Mouse (Mus musculus): ENCODE measurements at regions not wholly inside any gene's neighbourhood (a gene's known extent, or its start where the extent isn't known, plus 50 kb on each side); places are given as distances from the start of the nearest gene placed in this dataset.

DNA sequence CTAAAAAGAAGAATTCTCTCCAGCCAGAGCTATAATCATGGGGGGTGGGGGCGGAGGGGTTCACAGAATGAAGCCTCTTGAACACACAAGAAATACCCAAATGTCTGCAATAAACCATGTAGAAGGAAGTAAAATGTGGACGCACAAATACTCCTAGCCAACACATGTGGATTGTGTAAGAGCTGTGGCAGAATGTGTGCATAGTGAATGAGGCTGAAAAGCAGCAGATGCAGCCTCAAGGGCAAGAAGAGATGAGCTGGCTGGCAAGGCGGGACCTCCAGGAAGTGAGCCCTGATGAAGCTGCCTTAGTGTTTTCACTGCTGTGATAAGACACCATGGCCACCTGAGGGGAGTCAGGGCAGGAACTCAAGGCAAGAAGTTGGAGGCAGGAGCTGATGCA is 53.3 kb upstream of the Arhgap28 start:
- DNase-seq (ENCODE audit: low spot score in 2 of 2), result no peak

- DNase-seq (ENCODE audit: low spot score in 2 of 2), result no peak
Measured at GRCm38 (mm10) chr17:68060455-68060854, 56.5 kb upstream of the Arhgap28 start.

- DNase-seq (ENCODE audit: low spot score in 2 of 2), result no peak
Measured at GRCm38 (mm10) chr17:68065751-68066150, 61.8 kb upstream of the Arhgap28 start.

DNA sequence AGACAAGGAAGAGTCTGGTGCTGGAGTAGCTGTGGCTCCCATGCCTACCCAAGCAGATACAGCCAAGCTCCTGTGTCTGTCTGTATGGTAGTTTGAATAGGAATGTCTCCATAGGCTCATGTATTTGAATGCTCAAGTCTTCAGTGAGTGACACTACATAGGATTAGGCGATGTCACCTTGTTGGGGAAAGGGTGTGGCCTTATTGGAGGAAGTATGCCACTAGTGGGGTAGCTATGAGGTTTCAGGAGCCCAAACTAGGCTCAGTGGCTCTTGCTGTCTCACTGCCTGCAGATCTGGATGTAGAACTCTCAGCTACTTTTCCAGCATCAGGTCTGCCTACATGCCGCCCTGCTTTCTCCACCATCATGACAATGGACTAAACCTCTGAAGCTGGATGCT is 62.3 kb upstream of the Arhgap28 start:
- DNase-seq (ENCODE audit: low spot score in 2 of 2), result no peak

GRCm38 (mm10) chr17:68069008-68069407 is 65.1 kb upstream of the Arhgap28 start:
- no peak for DNase-seq (ENCODE audit: low spot score in 2 of 2)

DNA sequence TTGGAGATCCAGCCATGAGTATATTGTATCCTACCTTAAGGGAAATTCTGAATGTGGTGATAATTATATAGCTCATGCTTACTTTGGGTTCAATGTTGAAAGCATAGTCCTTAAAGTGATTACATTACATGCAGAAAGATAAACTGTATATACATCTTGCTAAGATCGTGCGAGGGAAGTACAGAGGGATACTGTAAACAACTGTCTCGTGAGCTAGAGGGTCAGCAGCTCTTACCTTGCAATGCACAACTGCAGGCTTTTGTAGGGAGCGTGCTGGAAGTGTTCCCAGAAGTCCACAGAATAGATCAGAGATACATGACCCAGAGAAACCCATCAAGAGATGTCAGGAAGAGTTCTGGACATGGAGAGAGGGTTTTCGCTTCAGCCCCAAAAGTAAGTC is 65.6 kb upstream of the Arhgap28 start:
- no peak for DNase-seq (ENCODE audit: low spot score in 2 of 2)

GRCm38 (mm10) chr17:68071472-68071871 is 67.6 kb upstream of the Arhgap28 start:
- DNase-seq (ENCODE audit: low spot score in 2 of 2), result no peak

DNA sequence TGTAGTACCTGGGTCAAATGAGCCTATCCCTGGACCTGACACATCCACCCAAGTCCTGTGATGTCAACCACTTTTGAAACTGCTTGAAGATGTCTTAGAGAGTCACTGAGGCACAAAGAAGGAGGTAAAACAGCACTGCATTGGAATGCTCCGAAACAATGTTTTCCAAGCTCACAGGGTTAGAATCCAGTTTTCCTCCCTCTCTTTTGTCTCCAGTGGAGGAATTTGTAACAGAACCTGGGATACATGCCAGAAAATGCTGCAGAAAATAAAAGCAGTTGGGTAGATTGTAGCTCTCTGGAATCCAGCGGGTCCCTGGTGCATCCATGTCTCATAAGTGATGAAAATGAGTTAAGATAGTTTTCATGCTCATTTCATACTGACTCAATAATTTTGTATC is 71.8 kb upstream of the Arhgap28 start:
- DNase-seq (ENCODE audit: low spot score in 2 of 2), result no peak

GRCm38 (mm10) chr17:68078709-68079108 is 74.8 kb upstream of the Arhgap28 start:
- no peak for DNase-seq (ENCODE audit: low spot score in 2 of 2)

DNA sequence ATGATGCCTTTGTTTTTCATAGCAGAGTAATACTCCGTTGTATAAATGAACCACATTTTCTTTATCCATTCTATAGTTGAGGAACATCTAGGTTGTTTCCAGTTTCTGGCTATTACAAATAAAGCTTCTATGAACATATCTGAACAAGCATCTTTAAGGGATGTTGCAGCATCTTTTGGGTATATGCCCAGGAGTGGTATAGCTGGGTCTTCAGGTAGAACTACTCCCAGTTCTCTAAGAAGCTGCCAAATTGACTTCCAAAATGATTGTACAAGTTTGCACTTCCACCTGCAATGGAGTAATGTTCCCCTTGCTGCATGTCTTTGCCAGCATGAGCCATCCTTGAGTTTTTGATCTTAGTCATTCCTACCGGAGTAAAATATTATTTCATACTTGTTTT is 80.5 kb upstream of the Arhgap28 start:
- DNase-seq (ENCODE audit: low spot score in 2 of 2), result no peak

- DNase-seq (ENCODE audit: low spot score in 2 of 2), result no peak
Measured at GRCm38 (mm10) chr17:68087149-68087548, 83.2 kb upstream of the Arhgap28 start.

DNA sequence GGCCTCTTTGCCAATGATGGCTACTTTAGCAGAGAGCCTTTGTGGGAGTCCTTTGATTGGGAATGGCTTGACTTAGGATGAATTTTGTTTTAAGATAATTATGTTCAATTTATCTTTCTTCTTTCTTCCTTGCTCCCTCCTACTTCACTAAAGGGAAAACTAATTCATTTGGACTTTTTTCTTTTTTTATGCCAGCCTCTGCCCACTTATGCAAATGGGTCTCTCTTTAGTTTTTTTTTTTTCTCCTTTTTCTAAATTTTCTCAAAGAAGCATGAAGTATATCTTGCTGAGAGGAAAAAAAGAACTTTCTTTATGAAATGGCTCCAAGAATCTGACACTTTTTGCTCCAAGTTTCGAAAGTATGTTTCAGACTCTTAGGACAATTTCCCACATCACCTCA is 85.3 kb upstream of the Arhgap28 start:
- no peak for DNase-seq (ENCODE audit: low spot score in 2 of 2)

DNA sequence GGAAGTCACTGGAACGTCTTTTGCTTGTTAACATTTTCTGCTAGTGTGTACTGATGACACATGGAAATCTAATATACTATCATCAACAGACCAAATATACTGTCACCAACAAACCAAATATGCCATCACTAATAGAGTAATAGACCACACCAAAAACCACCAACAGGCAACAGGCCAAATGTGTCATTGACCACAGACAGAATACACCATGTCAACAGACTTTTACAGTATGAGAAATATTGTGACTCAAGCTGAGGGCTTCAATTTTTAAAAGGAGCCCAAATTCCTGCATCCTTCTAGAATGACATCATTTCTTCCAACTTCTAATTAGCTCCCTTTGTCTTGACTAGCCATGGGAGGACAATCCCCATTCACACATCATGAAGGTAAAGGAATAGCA is 85.9 kb upstream of the Arhgap28 start:
- no peak for DNase-seq (ENCODE audit: low spot score in 2 of 2)

GRCm38 (mm10) chr17:68096982-68097381 is 93.1 kb upstream of the Arhgap28 start:
- DNase-seq (ENCODE audit: low spot score in 2 of 2), result no peak

- no peak for DNase-seq (ENCODE audit: low spot score in 2 of 2)
Measured at GRCm38 (mm10) chr17:68097436-68097835, 93.5 kb upstream of the Arhgap28 start.

GRCm38 (mm10) chr17:68100093-68100492 is 96.2 kb upstream of the Arhgap28 start:
- DNase-seq (ENCODE audit: low spot score in 2 of 2), result no peak

DNA sequence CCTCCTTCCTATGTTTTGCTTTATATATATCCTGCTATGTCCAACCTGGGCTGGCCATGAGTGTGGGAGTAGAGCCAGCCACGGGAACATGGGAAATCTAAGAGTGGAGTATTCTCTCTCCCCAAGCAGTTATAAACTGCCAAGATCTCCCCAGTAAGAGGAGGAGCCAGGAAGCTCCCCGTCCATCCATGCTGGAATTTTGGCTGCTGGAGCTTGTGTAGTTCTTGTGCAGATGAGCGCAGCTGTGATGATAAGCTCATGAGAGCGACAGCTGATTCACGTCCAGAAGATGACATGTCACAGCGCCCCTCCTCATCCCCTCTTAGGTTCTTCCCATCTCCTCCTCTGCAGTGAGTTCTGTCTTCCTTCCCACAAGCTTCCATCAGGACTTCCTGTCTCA is 99.4 kb upstream of the Arhgap28 start:
- DNase-seq (ENCODE audit: low spot score in 2 of 2), result no peak

GRCm38 (mm10) chr17:68106366-68106765 is 102.4 kb upstream of the Arhgap28 start:
- DNase-seq (ENCODE audit: low spot score in 2 of 2), result no peak

GRCm38 (mm10) chr17:68107875-68108274 is 104.0 kb upstream of the Arhgap28 start:
- no peak for DNase-seq (ENCODE audit: low spot score in 2 of 2)

DNA sequence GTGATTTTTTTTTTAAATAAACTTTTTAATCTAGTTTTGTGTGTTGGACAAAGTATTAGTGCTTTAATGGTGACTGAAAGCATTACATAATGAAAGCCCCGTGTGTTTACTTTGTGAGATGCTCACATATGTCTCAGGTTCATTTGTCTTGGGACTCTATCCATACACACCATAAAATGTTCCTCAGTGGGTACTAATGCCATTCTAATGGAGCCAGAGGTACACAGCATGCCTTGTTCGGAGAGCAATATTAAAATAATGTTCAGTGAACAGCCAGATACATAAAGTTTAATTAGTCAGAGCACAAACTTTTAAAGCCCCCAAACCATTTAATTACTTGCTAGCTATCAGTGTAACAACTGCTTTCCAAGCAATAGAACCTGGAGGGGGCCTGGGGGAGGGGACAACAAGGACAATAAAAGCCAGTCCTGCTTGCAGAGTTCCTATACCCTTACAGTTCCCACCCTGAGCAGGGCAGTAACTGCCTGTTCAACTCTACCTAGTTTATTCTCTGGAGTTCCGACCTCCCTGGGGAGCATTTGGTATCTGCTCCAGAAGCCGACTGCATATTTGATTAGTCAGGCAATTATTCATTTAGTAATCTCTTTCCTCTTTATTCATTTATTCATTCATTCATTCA is 108.0 kb upstream of the Arhgap28 start:
- DNase-seq (ENCODE audit: low spot score in 2 of 2), result no peak

- DNase-seq (ENCODE audit: low spot score in 2 of 2), result no peak
Measured at GRCm38 (mm10) chr17:68112763-68113330, 108.9 kb upstream of the Arhgap28 start.

GRCm38 (mm10) chr17:68115599-68115998 is 111.7 kb upstream of the Arhgap28 start:
- DNase-seq (ENCODE audit: low spot score in 2 of 2), result no peak

DNA sequence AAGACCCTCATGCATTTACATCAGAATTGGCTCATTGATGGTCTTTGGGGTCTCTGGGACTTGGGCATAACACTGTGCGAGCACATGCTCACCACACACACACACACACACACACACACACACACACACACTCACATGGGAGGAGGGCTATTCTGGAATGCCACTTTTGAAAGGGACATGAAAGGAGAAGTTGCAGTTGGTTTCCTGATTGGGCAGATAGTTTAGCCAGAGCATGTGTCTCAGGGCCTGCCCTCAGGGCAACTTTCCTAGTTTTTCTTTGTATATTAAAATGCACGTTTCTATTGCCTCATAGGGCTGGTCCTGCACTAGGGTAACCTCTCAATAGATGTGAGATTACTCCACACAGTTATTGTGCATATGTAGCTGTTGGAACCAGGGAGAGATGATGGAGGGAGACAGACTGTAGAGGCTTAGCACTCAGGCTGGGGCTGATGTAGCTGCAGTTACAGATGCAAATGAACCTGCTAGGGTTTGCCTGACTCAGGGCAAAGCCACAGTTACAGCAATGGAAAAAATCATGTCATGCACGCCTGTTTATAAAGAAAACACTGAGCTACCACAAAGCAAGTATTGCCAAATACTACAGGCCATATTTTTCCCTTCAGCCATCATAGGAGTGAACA is 115.3 kb upstream of the Arhgap28 start:
- DNase-seq (ENCODE audit: low spot score in 2 of 2), result no peak

DNA sequence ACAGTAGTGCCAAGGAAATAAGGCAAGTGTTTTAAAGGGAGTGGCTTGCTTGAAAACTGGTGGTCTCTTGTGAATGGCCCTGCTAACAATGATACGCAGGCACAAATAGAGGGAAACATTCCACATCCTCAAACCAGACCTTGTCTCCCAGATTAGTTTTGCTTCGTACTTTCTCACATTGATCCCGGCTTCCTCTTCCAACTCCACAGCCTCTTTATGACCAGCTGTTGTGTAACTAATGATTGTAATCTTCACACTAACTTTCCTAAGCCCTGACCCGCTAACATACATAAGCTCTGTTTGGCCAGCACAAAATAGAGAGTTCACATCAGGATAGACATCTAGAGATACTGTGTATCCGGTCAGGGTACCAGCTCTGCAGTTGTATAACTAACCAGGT is 116.3 kb upstream of the Arhgap28 start:
- DNase-seq (ENCODE audit: low spot score in 2 of 2), result no peak
